Mouse (Mus musculus): ENCODE measurements around the gene Tsfm. TPM values are rescaled to one million over a fixed set of nuclear protein-coding genes. Genes with fewer than 3 reads are reported as not detected.

Tsfm gene
- polyA plus RNA-seq, 1 experiment = 42.1 TPM

GRCm38 (mm10) chr10:127033301-127033741, 2.7 kb upstream of the Tsfm start:
- H3K36me3 ChIP-seq (ENCODE audit: control insufficient read depth, insufficient read depth, low read length) = no peaks in the 10 kb centered on the region; the same call in 1 of the 2 replicates
- H3K4me3 ChIP-seq (ENCODE audit: control insufficient read depth, insufficient read depth, low read length) = no peak overlapping the region
- WGBS = 88% methylated on average over 8 of the region's 8 CpGs
- DNase-seq = no peak
- H3K27me3 ChIP-seq (ENCODE audit: control insufficient read depth, insufficient read depth, low read length) = no peaks in the 10 kb centered on the region
- peaks cover 4% of the 10 kb centered on the region; the same call in 1 of the 2 replicates for H3K4me1 ChIP-seq (replicated peaks; ENCODE audit: control insufficient read depth, insufficient read depth, low read length)
- TF ChIP-seq POLR2A (IDR thresholded peaks at IDR 0.05; ENCODE audit: control insufficient read depth, extremely low read depth, insufficient read depth, low read length, poor library complexity) = no peak
- no peak for TF ChIP-seq CTCF (IDR thresholded peaks at IDR 0.05; ENCODE audit: borderline replicate concordance, control insufficient read depth, extremely low read depth, insufficient read depth, low read length, poor library complexity)
- H3K27ac ChIP-seq (ENCODE audit: control insufficient read depth, insufficient read depth, low read length) = no peak overlapping the region

GRCm38 (mm10) chr10:127018422-127018821, 12.2 kb downstream of the Tsfm start:
- no peak overlapping the region for H3K4me3 ChIP-seq (ENCODE audit: control insufficient read depth, insufficient read depth, low read length)
- H3K36me3 ChIP-seq (ENCODE audit: control insufficient read depth, insufficient read depth, low read length) = no peaks in the 10 kb centered on the region
- no peak overlapping the region for H3K27ac ChIP-seq (ENCODE audit: control insufficient read depth, insufficient read depth, low read length)
- H3K4me1 ChIP-seq (replicated peaks; ENCODE audit: control insufficient read depth, insufficient read depth, low read length) = no peaks in the 10 kb centered on the region
- 93% methylated on average over 16 of the region's 16 CpGs for WGBS
- no peak for DNase-seq
- no peaks in the 10 kb centered on the region for H3K27me3 ChIP-seq (ENCODE audit: control insufficient read depth, insufficient read depth, low read length)
- TF ChIP-seq POLR2A (IDR thresholded peaks at IDR 0.05; ENCODE audit: control insufficient read depth, extremely low read depth, insufficient read depth, low read length, poor library complexity) (no peak), CTCF (IDR thresholded peaks at IDR 0.05; ENCODE audit: borderline replicate concordance, control insufficient read depth, extremely low read depth, insufficient read depth, low read length, poor library complexity) (no peak)

DNA sequence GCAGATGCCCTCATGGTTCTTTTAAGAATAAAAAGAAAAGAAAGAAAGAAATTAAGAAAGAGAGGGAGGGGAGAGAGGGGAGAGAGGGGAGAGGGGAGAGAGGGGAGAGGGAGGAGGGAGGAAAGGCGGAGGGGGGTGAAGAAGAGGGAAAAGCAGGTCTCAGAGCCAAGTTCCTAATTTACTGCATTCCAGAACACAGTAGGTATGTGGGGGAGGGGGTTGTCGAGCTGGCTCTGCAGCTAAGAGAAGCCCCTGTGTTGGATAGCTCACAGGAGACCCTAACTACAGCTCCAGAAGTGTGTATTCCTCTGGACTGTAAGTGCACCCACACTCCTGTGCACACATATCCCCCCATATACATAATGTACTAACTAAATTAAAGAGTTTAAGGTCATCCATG, 13.6 kb downstream of the Tsfm start:
- no peaks in the 10 kb centered on the region for H3K36me3 ChIP-seq (ENCODE audit: control insufficient read depth, insufficient read depth, low read length)
- WGBS = 51% methylated on average over 2 of the region's 2 CpGs
- no peak overlapping the region for H3K27ac ChIP-seq (ENCODE audit: control insufficient read depth, insufficient read depth, low read length)
- H3K4me3 ChIP-seq (ENCODE audit: control insufficient read depth, insufficient read depth, low read length) = no peak overlapping the region
- H3K27me3 ChIP-seq (ENCODE audit: control insufficient read depth, insufficient read depth, low read length) = no peaks in the 10 kb centered on the region
- no peaks in the 10 kb centered on the region for H3K4me1 ChIP-seq (replicated peaks; ENCODE audit: control insufficient read depth, insufficient read depth, low read length)
- no peak for DNase-seq
- no peak for TF ChIP-seq CTCF (IDR thresholded peaks at IDR 0.05; ENCODE audit: borderline replicate concordance, control insufficient read depth, extremely low read depth, insufficient read depth, low read length, poor library complexity)
- no peak for TF ChIP-seq POLR2A (IDR thresholded peaks at IDR 0.05; ENCODE audit: control insufficient read depth, extremely low read depth, insufficient read depth, low read length, poor library complexity)

DNA sequence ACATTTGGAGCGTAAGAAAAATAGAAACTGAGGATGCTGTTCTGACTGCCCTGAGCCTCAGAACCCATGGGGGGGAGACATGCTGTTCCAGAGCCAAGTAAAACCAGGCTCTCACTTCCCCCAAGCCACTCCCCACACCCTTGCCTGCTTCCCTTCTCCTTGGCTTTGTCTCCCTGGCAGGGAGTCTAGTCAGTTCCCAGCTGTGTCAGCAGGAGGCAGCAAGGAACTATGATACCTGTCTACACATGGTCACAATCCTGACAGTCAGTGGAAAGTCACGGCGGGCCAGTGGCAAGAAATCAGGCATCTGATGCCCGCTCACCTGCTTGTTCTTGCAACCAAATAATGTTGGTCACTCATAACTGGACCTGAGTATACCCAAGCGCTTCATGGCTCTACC, 14.2 kb downstream of the Tsfm start:
- TF ChIP-seq POLR2A (IDR thresholded peaks at IDR 0.05; ENCODE audit: control insufficient read depth, extremely low read depth, insufficient read depth, low read length, poor library complexity) (no peak), CTCF (IDR thresholded peaks at IDR 0.05; ENCODE audit: borderline replicate concordance, control insufficient read depth, extremely low read depth, insufficient read depth, low read length, poor library complexity) (no peak)
- Histone ChIP-seq H3K4me1 (replicated peaks; ENCODE audit: control insufficient read depth, insufficient read depth, low read length) (no peaks in the 10 kb centered on the region), H3K4me3 (ENCODE audit: control insufficient read depth, insufficient read depth, low read length) (no peak overlapping the region), H3K27me3 (ENCODE audit: control insufficient read depth, insufficient read depth, low read length) (no peaks in the 10 kb centered on the region), H3K27ac (ENCODE audit: control insufficient read depth, insufficient read depth, low read length) (no peak overlapping the region), H3K36me3 (ENCODE audit: control insufficient read depth, insufficient read depth, low read length) (no peaks in the 10 kb centered on the region)
- 67% methylated on average over 5 of the region's 5 CpGs for WGBS
- DNase-seq = no peak

GRCm38 (mm10) chr10:127003806-127004205, 26.8 kb downstream of the Tsfm start:
- no peak overlapping the region for H3K27ac ChIP-seq (ENCODE audit: control insufficient read depth, insufficient read depth, low read length)
- 81% methylated on average over 7 of the region's 7 CpGs for WGBS
- no peak overlapping the region for H3K4me3 ChIP-seq (ENCODE audit: control insufficient read depth, insufficient read depth, low read length)
- TF ChIP-seq CTCF (IDR thresholded peaks at IDR 0.05; ENCODE audit: borderline replicate concordance, control insufficient read depth, extremely low read depth, insufficient read depth, low read length, poor library complexity) = no peak
- no peak for TF ChIP-seq POLR2A (IDR thresholded peaks at IDR 0.05; ENCODE audit: control insufficient read depth, extremely low read depth, insufficient read depth, low read length, poor library complexity)
- DNase-seq = no peak
- no peaks in the 10 kb centered on the region for H3K36me3 ChIP-seq (ENCODE audit: control insufficient read depth, insufficient read depth, low read length)
- no peaks in the 10 kb centered on the region for H3K27me3 ChIP-seq (ENCODE audit: control insufficient read depth, insufficient read depth, low read length)
- no peaks in the 10 kb centered on the region for H3K4me1 ChIP-seq (replicated peaks; ENCODE audit: control insufficient read depth, insufficient read depth, low read length)

DNA sequence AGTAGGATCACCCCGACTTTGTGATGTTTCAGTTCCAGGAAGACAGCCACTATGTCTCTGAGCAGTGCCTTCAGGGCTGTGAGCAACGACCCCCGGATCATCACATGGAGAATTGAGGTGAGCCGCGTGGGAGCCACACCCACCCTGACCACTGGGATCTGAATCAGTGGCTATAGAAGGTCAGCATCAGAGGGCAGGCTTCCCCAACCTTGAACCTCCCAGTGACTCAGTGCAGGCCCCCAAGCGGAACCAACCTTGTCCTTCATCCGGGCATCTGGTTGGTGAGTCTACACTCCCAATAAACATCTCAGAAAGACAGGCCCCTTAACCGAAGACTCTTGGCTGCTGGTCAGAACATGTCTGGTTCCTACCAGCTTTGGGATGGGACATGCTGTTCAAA, 27.3 kb downstream of the Tsfm start:
- H3K4me1 ChIP-seq (replicated peaks; ENCODE audit: control insufficient read depth, insufficient read depth, low read length) = no peaks in the 10 kb centered on the region
- no peak for TF ChIP-seq POLR2A (IDR thresholded peaks at IDR 0.05; ENCODE audit: control insufficient read depth, extremely low read depth, insufficient read depth, low read length, poor library complexity)
- no peak for TF ChIP-seq CTCF (IDR thresholded peaks at IDR 0.05; ENCODE audit: borderline replicate concordance, control insufficient read depth, extremely low read depth, insufficient read depth, low read length, poor library complexity)

GRCm38 (mm10) chr10:127002765-127003164, 27.9 kb downstream of the Tsfm start:
- Histone ChIP-seq H3K4me1 (replicated peaks; ENCODE audit: control insufficient read depth, insufficient read depth, low read length) (no peaks in the 10 kb centered on the region), H3K27me3 (ENCODE audit: control insufficient read depth, insufficient read depth, low read length) (no peaks in the 10 kb centered on the region), H3K27ac (ENCODE audit: control insufficient read depth, insufficient read depth, low read length) (no peak overlapping the region), H3K36me3 (ENCODE audit: control insufficient read depth, insufficient read depth, low read length) (peaks cover 6% of the 10 kb centered on the region), H3K4me3 (ENCODE audit: control insufficient read depth, insufficient read depth, low read length) (no peak overlapping the region)
- DNase-seq = no peak
- WGBS = 82% methylated on average over 5 of the region's 5 CpGs
- TF ChIP-seq POLR2A (IDR thresholded peaks at IDR 0.05; ENCODE audit: control insufficient read depth, extremely low read depth, insufficient read depth, low read length, poor library complexity) (no peak), CTCF (IDR thresholded peaks at IDR 0.05; ENCODE audit: borderline replicate concordance, control insufficient read depth, extremely low read depth, insufficient read depth, low read length, poor library complexity) (no peak)

More for the DNA sequence above, 27.3 kb downstream of the Tsfm start:
- H3K4me3 ChIP-seq (ENCODE audit: control insufficient read depth, insufficient read depth, low read length) = no peak overlapping the region
- H3K27ac ChIP-seq (ENCODE audit: control insufficient read depth, insufficient read depth, low read length) = no peak overlapping the region
- H3K36me3 ChIP-seq (ENCODE audit: control insufficient read depth, insufficient read depth, low read length) = peaks cover under 1% of the 10 kb centered on the region
- no peak for DNase-seq
- no peaks in the 10 kb centered on the region for H3K27me3 ChIP-seq (ENCODE audit: control insufficient read depth, insufficient read depth, low read length)
- 93% methylated on average over 8 of the region's 8 CpGs for WGBS
